13 mouse cellular contexts compared by ENCODE assay signal in genomic region chr7:115645272-115645970, GRCm38 (mm10).
DNase-seq lines count a peak whose midpoint lies in the region; ATAC-seq and TF ChIP-seq lines count a peak whose summit lies in the region.
"Had no signal": no experiment of that assay in that cellular context is flagged by ENCODE, and none has a peak within 500 bp of the region (broad histone marks: within the 10 kb centered on the region; RNA-seq: fewer than 3 reads in every experiment).

No protein-coding gene starts in this region.

- no peak for TF ChIP-seq CTCF in kidney, postnatal 0 days (IDR thresholded peaks at IDR 0.05; ENCODE audit: low read depth)

- H3K36me3 ChIP-seq in kidney, postnatal 0 days (ENCODE audit: insufficient read depth, low read length): no peaks in the 10 kb centered on the region
- no peaks in the 10 kb centered on the region for H3K36me3 ChIP-seq in kidney, embryonic 16.5 days (ENCODE audit: insufficient read depth, low read length)
- no peaks in the 10 kb centered on the region for H3K36me3 ChIP-seq in forebrain, embryonic 12.5 days (replicated peaks)
- no peaks in the 10 kb centered on the region for H3K36me3 ChIP-seq in limb, embryonic 14.5 days (ENCODE audit: control insufficient read depth, insufficient read depth, low read length)
- H3K36me3 ChIP-seq: liver, embryonic 15.5 days had no signal

- DNase-seq in kidney, postnatal 0 days (ENCODE audit: low spot score): peak; percentile 15
- DNase-seq in limb, embryonic 14.5 days (ENCODE audit: low spot score): peak; percentile 59
- peak; percentile 20 for DNase-seq in retina, postnatal 1 day
- no peak for DNase-seq in thymus, adult 18-20 months
- DNase-seq in urinary bladder, postnatal 10 days (ENCODE audit: low spot score): no peak
- no peak for DNase-seq in natural killer cell, adult 2 months (ENCODE audit: low spot score in 2 of 2)
- DNase-seq: cerebellum, adult 9-11 months; kidney, adult 8-10 months had no signal

- H3K9ac ChIP-seq in kidney, postnatal 0 days (ENCODE audit: low read depth, low read length): no peak overlapping the region
- H3K9ac ChIP-seq in kidney, embryonic 16.5 days (replicated peaks; ENCODE audit: low read length): no peak overlapping the region
- no peak overlapping the region for H3K9ac ChIP-seq in forebrain, embryonic 12.5 days
- H3K9ac ChIP-seq in limb, embryonic 14.5 days (ENCODE audit: low read depth, low read length, severe bottlenecking): no peak overlapping the region
- H3K9ac ChIP-seq: liver, embryonic 15.5 days had no signal

- WGBS in kidney, postnatal 0 days: 62% methylated on average over 1 of the region's 1 CpGs
- WGBS in kidney, embryonic 16.5 days: 63% methylated on average over 1 of the region's 1 CpGs
- 3% methylated on average over 1 of the region's 1 CpGs for WGBS in forebrain, embryonic 12.5 days
- WGBS in limb, embryonic 14.5 days: 21% methylated on average over 1 of the region's 1 CpGs

- H3K9me3 ChIP-seq in kidney, postnatal 0 days (replicated peaks; ENCODE audit: low read length): no peaks in the 10 kb centered on the region
- H3K9me3 ChIP-seq in kidney, embryonic 16.5 days (ENCODE audit: low read length): no peaks in the 10 kb centered on the region
- H3K9me3 ChIP-seq in forebrain, embryonic 12.5 days: no peaks in the 10 kb centered on the region
- no peaks in the 10 kb centered on the region for H3K9me3 ChIP-seq in limb, embryonic 14.5 days (ENCODE audit: control insufficient read depth, low read length)
- H3K9me3 ChIP-seq: liver, embryonic 15.5 days; megakaryocyte, embryonic 14.5 days had no signal

- TF ChIP-seq POLR2A in limb, embryonic 14.5 days (IDR thresholded peaks at IDR 0.05; ENCODE audit: borderline replicate concordance, extremely low read depth, insufficient read depth, insufficient read length): no peak

- H3K4me3 ChIP-seq in kidney, postnatal 0 days (replicated peaks; ENCODE audit: low read depth, low read length): no peak overlapping the region
- no peak overlapping the region for H3K4me3 ChIP-seq in kidney, embryonic 16.5 days (ENCODE audit: low read length)
- no peak overlapping the region for H3K4me3 ChIP-seq in forebrain, embryonic 12.5 days (replicated peaks)
- no peak overlapping the region for H3K4me3 ChIP-seq in limb, embryonic 14.5 days (replicated peaks; ENCODE audit: low read length)
- H3K4me3 ChIP-seq: liver, embryonic 15.5 days; megakaryocyte, embryonic 14.5 days had no signal

- H3K4me1 ChIP-seq in kidney, postnatal 0 days (replicated peaks; ENCODE audit: insufficient read depth, low read length): no peaks in the 10 kb centered on the region
- H3K4me1 ChIP-seq in kidney, embryonic 16.5 days (ENCODE audit: insufficient read depth, low read length): no peaks in the 10 kb centered on the region
- peaks cover 27% of the 10 kb centered on the region for H3K4me1 ChIP-seq in forebrain, embryonic 12.5 days
- peaks cover 20% of the 10 kb centered on the region for H3K4me1 ChIP-seq in limb, embryonic 14.5 days (ENCODE audit: control insufficient read depth, insufficient read depth, low read length)
- H3K4me1 ChIP-seq: liver, embryonic 15.5 days; megakaryocyte, embryonic 14.5 days had no signal

- no peak overlapping the region for H3K27ac ChIP-seq in kidney, postnatal 0 days
- no peak overlapping the region for H3K27ac ChIP-seq in kidney, embryonic 16.5 days (ENCODE audit: low read length)
- H3K27ac ChIP-seq in forebrain, embryonic 12.5 days: peak overlapping the region; percentile 90
- no peak overlapping the region for H3K27ac ChIP-seq in limb, embryonic 14.5 days (replicated peaks; ENCODE audit: low read depth, low read length)
- H3K27ac ChIP-seq: liver, embryonic 15.5 days had no signal

- no peak for ATAC-seq in kidney, postnatal 0 days (replicated peaks; ENCODE audit: low FRiP score, low read depth)
- ATAC-seq in kidney, embryonic 16.5 days (ENCODE audit: low FRiP score, low TSS enrichment): no peak
- ATAC-seq in forebrain, embryonic 12.5 days (ENCODE audit: low FRiP score): peak; percentile 89
- no peak for ATAC-seq in limb, embryonic 14.5 days (ENCODE audit: low FRiP score, low read depth)
- ATAC-seq: CD4-positive, CD25-positive, alpha-beta regulatory T cell, adult 4 months had no signal

- H3K27me3 ChIP-seq in kidney, postnatal 0 days (ENCODE audit: insufficient read depth, low read length): no peaks in the 10 kb centered on the region
- H3K27me3 ChIP-seq in kidney, embryonic 16.5 days (ENCODE audit: insufficient read depth, low read length): no peaks in the 10 kb centered on the region
- no peaks in the 10 kb centered on the region for H3K27me3 ChIP-seq in forebrain, embryonic 12.5 days
- H3K27me3 ChIP-seq in limb, embryonic 14.5 days (ENCODE audit: control insufficient read depth, insufficient read depth, low read length): no peaks in the 10 kb centered on the region
- H3K27me3 ChIP-seq: liver, embryonic 15.5 days had no signal

- no peak overlapping the region for H3K4me2 ChIP-seq in kidney, postnatal 0 days (ENCODE audit: low read length)
- no peak overlapping the region for H3K4me2 ChIP-seq in kidney, embryonic 16.5 days (replicated peaks; ENCODE audit: low read depth, low read length)
- H3K4me2 ChIP-seq in forebrain, embryonic 12.5 days: peak overlapping the region; percentile 4; the same call in 1 of the 2 replicates
- H3K4me2 ChIP-seq in limb, embryonic 14.5 days (replicated peaks; ENCODE audit: low read depth, low read length, severe bottlenecking): no peak overlapping the region
- H3K4me2 ChIP-seq: liver, embryonic 15.5 days had no signal

Comparison
In these comparisons a context has a peak if more than half of its experiments do, and no peak if none do; other contexts are left out.
1. DNase-seq: peak in kidney, postnatal 0 days (single experiment), limb, embryonic 14.5 days (single experiment) and retina, postnatal 1 day (single experiment); none in thymus, adult 18-20 months (0 of 2), urinary bladder, postnatal 10 days (single experiment) and natural killer cell, adult 2 months (0 of 2).